Mouse (Mus musculus) limb, embryonic 14.5 days (tissue): ENCODE measurements around the gene Nr2c2ap. TPM values are rescaled to one million over a fixed set of nuclear protein-coding genes. Genes with fewer than 3 reads are reported as not detected.
A peak's percentile ranks its signal among the peaks of the same experiment; 100 is the strongest.

Source experiments
- ATAC-seq: fragments of 200-750 bp; cut with Nextera tagmentation; 2 replicates; pipeline ENCODE4 v1.8.0; 2017; ENCODE audit warnings: low read depth, moderate number of reproducible peaks, moderate TSS enrichment; ENCODE audit not compliant: low FRiP score
- DNase-seq: peaks from one replicate; pipeline ENCODE4 v3.0.0-alpha.2; 2015; ENCODE audit warnings: low spot score
- H3K27ac ChIP-seq: fragments of 300-500 bp; sonication (generic); replicated peaks from 2 replicates; pipeline ENCODE4 v1.5.1; 2014; ENCODE audit warnings: low read depth, mild to moderate bottlenecking, low read length, moderate library complexity, mixed read lengths
- H3K27me3 ChIP-seq: fragments of 300-500 bp; sonication (generic); 2 replicates; pipeline ENCODE4 v1.6.1; 2014; ENCODE audit warnings: low read length, mixed read lengths; ENCODE audit not compliant: control insufficient read depth, insufficient read depth
- H3K36me3 ChIP-seq: fragments of 300-500 bp; sonication (generic); 2 replicates; pipeline ENCODE4 v1.6.1; 2014; ENCODE audit warnings: mild to moderate bottlenecking, low read length, moderate library complexity, mixed read lengths; ENCODE audit not compliant: control insufficient read depth, insufficient read depth
- H3K4me1 ChIP-seq: fragments of 300-500 bp; sonication (generic); 2 replicates; pipeline ENCODE4 v1.6.1; 2014; ENCODE audit warnings: antibody characterized with exemption, low read length, mixed read lengths; ENCODE audit not compliant: control insufficient read depth, insufficient read depth
- H3K4me2 ChIP-seq: fragments of 300-500 bp; sonication (generic); replicated peaks from 2 replicates; pipeline ENCODE4 v1.6.1; 2014; ENCODE audit warnings: low read depth, mild to moderate bottlenecking, low read length, moderate library complexity; ENCODE audit not compliant: severe bottlenecking
- H3K4me3 ChIP-seq: fragments of 300-500 bp; sonication (generic); replicated peaks from 2 replicates; pipeline ENCODE4 v1.5.1; 2014; ENCODE audit warnings: low read length
- H3K9ac ChIP-seq: fragments of 300-500 bp; sonication (generic); 2 replicates; pipeline ENCODE4 v1.6.1; 2014; ENCODE audit warnings: mild to moderate bottlenecking, low read depth, low read length, moderate library complexity; ENCODE audit not compliant: severe bottlenecking
- H3K9me3 ChIP-seq: fragments of 300-500 bp; sonication (generic); 2 replicates; pipeline ENCODE4 v1.6.1; 2016; ENCODE audit warnings: low read length; ENCODE audit not compliant: control insufficient read depth
- POLR2A ChIP-seq: fragments of 200-500 bp; IDR thresholded peaks from 2 replicates; pipeline ENCODE4 v1.8.0; 2012; ENCODE audit warnings: inconsistent platforms, mild to moderate bottlenecking, moderate library complexity, borderline replicate concordance; ENCODE audit not compliant: insufficient read depth, insufficient read length; ENCODE audit errors: extremely low read depth
- WGBS: fragments of 180-500 bp; shearing (Covaris S2); extraction: QIAGEN DNeasy Blood & Tissue Kit; methylation state at CpG from one replicate; pipeline ENCODE4 v1.1.7; 2014; 5-methylcytosine and 5-hydroxymethylcytosine counted together
- polyA plus RNA-seq, 2 experiments: library from polyadenylated mRNA; depleted of rRNA in 1 of 2; stranded (reverse) in 1 of 2; unstranded in 1 of 2; fragments of >200 nt; fragmentation: Nextera tagmentation in 1 of 2; extraction: Ambion mirVana in 1 of 2; gene quantifications; 2 replicates each; pipeline versions ENCODE4 v1.2.1 to v1.2.3; 2012 to 2014

Gene Nr2c2ap
- polyA plus RNA-seq (2012; rRNA removed) = 17.4 and 19.3 TPM in 2 replicates
- polyA plus RNA-seq (2014; fragmentation: Nextera tagmentation; extraction: Ambion mirVana) = 18.3 and 20.8 TPM in 2 replicates

DNA sequence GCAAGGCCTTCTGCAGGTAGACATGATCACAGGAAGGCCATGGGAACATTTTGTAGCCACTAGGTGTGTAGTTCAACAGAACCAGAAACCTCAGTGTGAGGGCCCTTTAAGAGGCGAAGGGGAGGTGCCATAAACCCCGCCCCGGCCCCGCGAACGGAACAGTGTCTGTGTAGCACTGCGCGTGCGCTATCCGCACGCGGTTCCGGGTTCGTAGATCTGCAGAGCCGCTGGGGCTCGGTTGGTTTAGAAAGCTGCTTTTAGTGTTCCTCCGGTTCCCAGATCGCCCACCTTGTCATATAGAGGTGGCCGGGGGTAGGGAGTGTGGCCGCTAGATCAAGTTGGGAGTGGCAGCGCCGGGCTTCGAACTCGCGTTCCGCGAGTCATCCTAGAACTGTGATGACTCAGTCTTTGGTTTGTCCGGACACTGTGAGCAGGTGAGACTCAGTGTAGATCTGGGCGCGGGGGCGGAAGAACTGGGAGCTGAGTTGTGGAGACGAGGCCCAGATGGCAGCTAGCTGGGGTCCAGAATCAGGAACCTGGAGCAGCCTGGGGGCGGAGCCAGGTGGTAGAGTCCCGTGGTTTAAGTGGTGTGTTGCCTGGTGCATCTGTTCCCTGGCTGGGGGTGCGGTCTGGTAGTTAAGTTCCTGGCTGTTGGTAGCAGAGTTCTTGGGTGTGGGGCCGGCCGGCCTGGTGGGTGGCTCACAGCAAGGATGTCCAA is at the start of gene Nr2c2ap:
Gene Nr2c2ap (plus strand): TSS at position 168 of the 718 bp plus-strand sequence.
- peak within 1 kb of the TSS; percentile 82 for H3K4me2 ChIP-seq
- peak within 1 kb of the TSS; percentile 73 for H3K4me3 ChIP-seq
- no peak within 1 kb of the TSS for H3K27ac ChIP-seq
- ATAC-seq = peak; percentile 88
- no peaks in the 10 kb centered on the region for H3K9me3 ChIP-seq
- H3K36me3 ChIP-seq = peaks cover 41% of the 10 kb centered on the region
- no peaks in the 10 kb centered on the region for H3K27me3 ChIP-seq
- peak; percentile 90 for DNase-seq
- H3K4me1 ChIP-seq = 0 out of 2 replicates have a peak, but pooled peaks cover 6% of the 10 kb centered on the region
- WGBS = 1% methylated on average over 35 of the region's 37 CpGs
- peak; percentile 36; the same call in 1 of the 2 replicates for TF ChIP-seq POLR2A
- peak within 1 kb of the TSS; percentile 61 for H3K9ac ChIP-seq

DNA sequence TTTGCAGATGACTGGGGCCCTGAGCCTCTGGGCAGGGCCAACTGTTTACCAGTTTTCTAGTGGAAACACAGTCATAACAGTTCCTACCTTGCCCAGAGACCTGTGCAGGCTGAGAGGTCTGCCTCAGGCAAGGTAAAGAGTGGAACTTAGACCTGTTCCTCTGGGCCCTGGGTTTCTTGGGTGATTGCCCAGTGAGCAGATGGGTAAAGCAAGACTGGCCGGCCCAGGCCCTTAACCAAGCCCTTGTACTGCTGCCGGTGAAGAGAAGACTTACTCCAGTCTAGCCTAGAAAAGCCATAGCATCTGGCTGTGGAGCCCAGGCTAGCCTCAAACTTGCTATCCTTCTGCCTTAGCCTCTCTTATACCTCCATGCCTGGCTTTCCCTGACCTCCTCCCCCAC is 49.2 kb upstream of the Nr2c2ap start:
- H3K4me2 ChIP-seq = no peak overlapping the region
- H3K27me3 ChIP-seq = peaks cover 53% of the 10 kb centered on the region
- no peak for TF ChIP-seq POLR2A
- H3K9me3 ChIP-seq = no peaks in the 10 kb centered on the region
- no peak overlapping the region for H3K27ac ChIP-seq
- DNase-seq (no peak), ATAC-seq (no peak)
- no peaks in the 10 kb centered on the region for H3K36me3 ChIP-seq
- no peak overlapping the region for H3K4me3 ChIP-seq
- no peak overlapping the region for H3K9ac ChIP-seq
- H3K4me1 ChIP-seq = peaks cover 6% of the 10 kb centered on the region
- 96% methylated on average over 2 of the region's 2 CpGs for WGBS

DNA sequence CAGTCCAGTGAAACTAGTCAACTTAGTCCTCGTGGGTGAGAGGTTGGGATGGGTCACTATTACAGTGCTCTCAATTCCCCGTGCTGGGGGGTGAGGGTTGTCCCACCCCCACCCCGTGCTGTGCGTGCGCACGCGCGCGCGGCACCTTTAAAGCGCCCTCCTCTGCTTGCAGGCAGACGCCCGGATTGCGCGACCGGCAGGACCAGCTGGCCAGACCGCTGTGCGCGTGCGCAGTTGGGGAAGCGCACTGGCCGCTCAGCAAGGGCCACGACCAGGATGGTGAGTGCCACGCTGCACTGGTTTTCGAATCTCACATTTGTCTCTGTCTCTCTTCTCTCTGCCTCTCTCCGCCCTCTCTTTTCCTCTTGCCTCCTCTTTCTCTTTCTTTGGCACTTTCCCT is 47.8 kb upstream of the Nr2c2ap start, which contains the start of gene Hapln4:
Gene Hapln4 (plus strand): TSS at position 173 of the 400 bp plus-strand sequence.
- Histone ChIP-seq H3K36me3 (no peaks in the 10 kb centered on the region), H3K4me1 (peaks cover 6% of the 10 kb centered on the region), H3K27me3 (peaks cover 66% of the 10 kb centered on the region), H3K27ac (no peak within 1 kb of the TSS), H3K4me3 (peak within 1 kb of the TSS; percentile 39), H3K9me3 (no peaks in the 10 kb centered on the region), H3K4me2 (peak within 1 kb of the TSS; percentile 66), H3K9ac (peak within 1 kb of the TSS; percentile 40)
- no peak for DNase-seq
- no peak for ATAC-seq
- no peak for TF ChIP-seq POLR2A
- WGBS = 0% methylated on average over 26 of the region's 26 CpGs

DNA sequence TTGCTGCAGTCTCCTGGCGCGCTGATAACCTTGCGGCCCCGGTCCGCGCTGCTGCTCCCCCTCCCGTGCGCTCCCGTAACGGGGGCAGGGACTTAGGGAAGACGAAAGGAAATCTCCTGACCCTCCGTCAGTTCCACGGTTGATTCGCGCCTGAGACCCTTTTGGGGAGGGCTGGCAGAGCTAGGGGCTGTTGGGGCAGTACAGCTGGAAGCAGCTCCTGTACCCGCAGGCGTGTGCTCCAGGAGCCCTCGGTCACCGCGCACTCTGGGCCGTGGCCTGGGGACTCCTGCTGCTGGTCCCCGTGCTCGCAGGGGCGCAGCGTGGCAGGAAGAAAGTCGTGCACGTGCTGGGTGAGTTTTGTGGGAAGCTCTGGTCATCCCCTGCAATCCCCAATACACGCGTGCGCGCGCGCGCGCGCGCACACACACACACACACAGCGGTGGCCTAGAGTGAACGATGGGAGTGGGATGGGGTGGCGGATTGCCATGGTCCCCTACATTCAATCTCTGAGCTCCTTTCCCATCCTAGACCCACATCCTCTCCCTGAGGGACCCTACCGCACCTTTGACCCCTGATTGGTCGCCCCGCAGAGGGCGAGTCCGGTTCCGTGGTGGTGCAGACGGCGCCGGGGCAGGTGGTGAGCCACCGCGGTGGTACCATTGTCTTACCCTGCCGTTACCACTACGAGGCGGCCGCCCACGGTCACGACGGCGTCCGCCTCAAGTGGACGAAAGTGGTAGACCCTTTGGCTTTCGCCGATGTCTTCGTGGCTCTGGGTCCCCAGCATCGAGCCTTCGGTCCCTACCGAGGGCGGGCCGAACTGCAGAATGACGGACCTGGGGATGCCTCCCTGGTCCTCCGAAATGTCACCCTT is 46.7 kb upstream of the Nr2c2ap start:
- Histone ChIP-seq H3K4me1 (peaks cover 6% of the 10 kb centered on the region), H3K9ac (peak overlapping the region; percentile 40), H3K27me3 (peaks cover 77% of the 10 kb centered on the region), H3K36me3 (no peaks in the 10 kb centered on the region), H3K4me3 (peak overlapping the region; percentile 39), H3K9me3 (no peaks in the 10 kb centered on the region), H3K27ac (no peak overlapping the region), H3K4me2 (peak overlapping the region; percentile 66)
- ATAC-seq (0 out of 2 replicates have a peak, but pooled peaks have one; percentile 19), DNase-seq (no peak)
- WGBS = 3% methylated on average over 59 of the region's 71 CpGs
- TF ChIP-seq POLR2A = no peak

DNA sequence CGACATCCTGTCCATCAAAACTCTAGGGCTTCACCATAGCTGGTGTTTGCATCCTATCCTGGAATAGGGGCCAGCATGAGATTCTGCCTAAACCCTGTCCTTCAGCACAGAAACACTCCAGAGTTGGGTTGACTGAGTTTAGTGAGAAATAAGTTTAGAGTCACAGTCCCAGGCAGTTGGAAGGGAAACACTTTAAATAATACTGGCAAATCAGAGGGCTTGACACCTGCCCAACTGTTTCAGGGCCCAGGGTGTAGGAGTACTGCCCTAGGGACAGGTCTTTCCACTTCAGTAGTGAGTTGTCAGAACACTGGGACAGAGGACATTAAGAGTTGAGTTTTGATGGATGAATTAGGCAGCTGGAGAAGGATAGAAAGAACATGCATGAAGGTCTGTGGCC is 45.0 kb upstream of the Nr2c2ap start:
- no peak for TF ChIP-seq POLR2A
- Histone ChIP-seq H3K4me1 (peaks cover 6% of the 10 kb centered on the region), H3K9me3 (no peaks in the 10 kb centered on the region), H3K9ac (no peak overlapping the region), H3K27me3 (peaks cover 92% of the 10 kb centered on the region), H3K4me2 (no peak overlapping the region), H3K4me3 (no peak overlapping the region), H3K36me3 (no peaks in the 10 kb centered on the region), H3K27ac (no peak overlapping the region)
- DNase-seq (no peak), ATAC-seq (no peak)
- 65% methylated on average over 1 of the region's 1 CpGs for WGBS
